Mouse (Mus musculus): ENCODE results near the gene Hoxa4.

DNA sequence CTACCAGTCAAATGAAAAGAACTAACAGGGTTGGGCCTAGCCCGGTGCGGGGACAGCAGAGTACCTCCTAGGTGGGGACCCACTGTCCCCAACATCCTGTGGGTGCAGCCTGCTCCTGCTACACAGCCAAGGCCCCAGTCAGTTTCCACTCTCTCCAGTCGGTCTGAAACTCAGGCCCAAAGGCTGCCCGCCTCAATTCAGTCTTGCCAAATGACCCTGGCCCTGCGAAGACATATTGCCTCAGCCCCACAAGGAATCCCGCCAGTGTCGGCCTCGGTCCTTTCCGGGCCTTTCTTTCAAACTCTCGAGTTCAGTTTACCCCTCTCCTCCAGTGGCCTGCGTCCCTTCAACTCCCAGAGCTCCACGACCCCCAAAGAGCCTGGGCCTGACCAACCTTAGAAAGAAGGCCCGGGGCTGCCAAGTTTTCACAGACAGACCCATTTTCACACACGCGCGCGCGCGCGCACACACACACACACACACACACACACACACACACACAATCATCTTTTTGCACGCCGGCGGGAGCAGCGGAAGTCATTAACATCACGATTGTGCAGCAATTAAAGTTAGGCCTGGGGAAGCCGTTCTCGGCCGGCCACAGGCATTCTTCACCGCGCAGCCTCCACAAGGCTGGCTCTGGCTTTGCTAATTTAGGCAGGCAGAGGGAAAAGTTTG, 8.7 kb upstream of the Hoxa4 start:
- TF ChIP-seq POLR2A (IDR thresholded peaks at IDR 0.05; ENCODE audit: insufficient read depth, low read depth, low read length) (no peak), CTCF (IDR thresholded peaks at IDR 0.05; ENCODE audit: insufficient read depth, low read depth, low read length) (no peak)

Measured in olfactory bulb, adult 2 months (tissue).